Mouse (Mus musculus): ENCODE data around the gene Angptl8. TPM values are rescaled to one million over a fixed set of nuclear protein-coding genes. Genes with fewer than 3 reads are reported as not detected.

The Angptl8 gene
- polyA plus RNA-seq, 1 experiment from 2014 or later, result 0.87 TPM

DNA sequence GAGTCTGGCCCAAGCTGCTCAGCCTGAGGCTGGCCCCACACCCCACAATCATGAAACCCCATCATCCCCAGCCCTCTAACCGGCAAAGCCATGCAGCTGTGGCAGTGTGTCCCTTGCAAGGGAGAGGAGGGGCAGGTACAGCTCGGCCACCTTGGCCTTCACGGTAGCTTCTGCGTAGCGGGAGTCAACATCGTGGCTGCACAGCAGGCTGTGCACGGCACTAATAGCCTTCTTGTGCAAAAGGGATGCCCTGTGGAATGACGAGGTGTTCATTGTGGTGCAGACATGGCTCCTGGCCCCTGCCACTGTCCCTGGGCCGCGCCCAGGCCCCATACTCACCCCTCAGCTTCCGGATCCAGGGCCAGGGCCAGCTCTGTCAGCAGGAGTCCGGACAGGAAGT lies 15.1 kb upstream of the Angptl8 start:
- no peak overlapping the region for H3K4me2 ChIP-seq (ENCODE audit: low read length)
- no peaks in the 10 kb centered on the region for H3K9me3 ChIP-seq (replicated peaks; ENCODE audit: control insufficient read depth, low read length, poor library complexity, severe bottlenecking)
- no peaks in the 10 kb centered on the region for H3K4me1 ChIP-seq (ENCODE audit: control insufficient read depth, insufficient read depth, low read length)
- H3K36me3 ChIP-seq (ENCODE audit: control insufficient read depth, insufficient read depth, low read length), result no peaks in the 10 kb centered on the region
- WGBS, result 89% methylated on average over 12 of the region's 12 CpGs
- no peak overlapping the region for H3K4me3 ChIP-seq (ENCODE audit: low read depth, low read length)
- H3K9ac ChIP-seq (ENCODE audit: low read depth, low read length), result no peak overlapping the region
- H3K27ac ChIP-seq (ENCODE audit: low read length), result no peak overlapping the region
- ATAC-seq, result no peak
- no peaks in the 10 kb centered on the region for H3K27me3 ChIP-seq (ENCODE audit: control insufficient read depth, insufficient read depth, low read depth, low read length)

DNA sequence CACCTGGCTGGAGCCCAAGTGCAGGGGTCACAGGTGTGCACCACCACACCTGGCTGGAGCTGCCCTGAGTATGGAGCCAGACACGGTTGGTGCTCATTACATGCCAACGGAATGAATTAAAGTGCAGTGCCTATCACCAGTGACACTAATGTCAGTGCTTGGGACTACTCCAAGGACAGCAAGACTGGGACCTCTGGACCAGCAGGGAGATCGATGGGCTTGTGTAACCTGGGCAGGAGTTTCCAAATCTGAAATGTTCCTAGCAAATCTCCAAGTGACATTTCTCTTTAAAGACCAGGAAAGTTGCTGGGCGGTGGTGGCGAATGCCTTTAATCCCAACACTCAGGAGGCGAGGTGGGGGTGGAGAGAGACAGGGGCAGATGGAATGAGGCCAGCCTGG lies 12.6 kb upstream of the Angptl8 start:
- H3K9me3 ChIP-seq (replicated peaks; ENCODE audit: control insufficient read depth, low read length, poor library complexity, severe bottlenecking), result no peaks in the 10 kb centered on the region
- no peak for ATAC-seq
- no peak overlapping the region for H3K4me2 ChIP-seq (ENCODE audit: low read length)
- no peaks in the 10 kb centered on the region for H3K4me1 ChIP-seq (ENCODE audit: control insufficient read depth, insufficient read depth, low read length)
- no peak overlapping the region for H3K4me3 ChIP-seq (ENCODE audit: low read depth, low read length)
- no peak overlapping the region for H3K9ac ChIP-seq (ENCODE audit: low read depth, low read length)
- no peak overlapping the region for H3K27ac ChIP-seq (ENCODE audit: low read length)
- H3K27me3 ChIP-seq (ENCODE audit: control insufficient read depth, insufficient read depth, low read depth, low read length), result no peaks in the 10 kb centered on the region
- WGBS, result 86% methylated on average over 6 of the region's 6 CpGs
- H3K36me3 ChIP-seq (ENCODE audit: control insufficient read depth, insufficient read depth, low read length), result no peaks in the 10 kb centered on the region

DNA sequence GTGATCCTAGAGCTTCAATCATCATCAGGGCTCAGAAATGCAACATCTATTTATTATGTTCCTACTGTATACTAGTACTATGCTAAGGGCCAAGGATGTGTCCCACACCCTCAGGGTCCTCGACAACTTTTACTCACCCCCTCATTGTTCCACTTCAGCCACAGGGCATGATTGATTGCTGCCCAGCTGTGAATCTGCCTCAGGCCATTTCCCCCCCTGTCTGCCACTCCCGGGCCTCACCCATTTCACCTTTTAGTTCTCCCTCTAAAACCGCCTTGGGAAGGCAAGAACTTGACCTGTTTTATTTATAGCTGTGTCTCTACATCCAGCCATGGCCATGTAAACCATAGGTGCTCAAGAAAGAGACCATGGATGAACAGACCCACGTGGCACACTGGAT lies 11.4 kb upstream of the Angptl8 start:
- Histone ChIP-seq H3K36me3 (ENCODE audit: control insufficient read depth, insufficient read depth, low read length) (no peaks in the 10 kb centered on the region), H3K4me3 (ENCODE audit: low read depth, low read length) (no peak overlapping the region), H3K9ac (ENCODE audit: low read depth, low read length) (no peak overlapping the region), H3K27me3 (ENCODE audit: control insufficient read depth, insufficient read depth, low read depth, low read length) (no peaks in the 10 kb centered on the region), H3K9me3 (replicated peaks; ENCODE audit: control insufficient read depth, low read length, poor library complexity, severe bottlenecking) (no peaks in the 10 kb centered on the region), H3K4me1 (ENCODE audit: control insufficient read depth, insufficient read depth, low read length) (no peaks in the 10 kb centered on the region), H3K4me2 (ENCODE audit: low read length) (no peak overlapping the region), H3K27ac (ENCODE audit: low read length) (no peak overlapping the region)
- WGBS, result 75% methylated on average over 4 of the region's 4 CpGs
- ATAC-seq, result no peak

DNA sequence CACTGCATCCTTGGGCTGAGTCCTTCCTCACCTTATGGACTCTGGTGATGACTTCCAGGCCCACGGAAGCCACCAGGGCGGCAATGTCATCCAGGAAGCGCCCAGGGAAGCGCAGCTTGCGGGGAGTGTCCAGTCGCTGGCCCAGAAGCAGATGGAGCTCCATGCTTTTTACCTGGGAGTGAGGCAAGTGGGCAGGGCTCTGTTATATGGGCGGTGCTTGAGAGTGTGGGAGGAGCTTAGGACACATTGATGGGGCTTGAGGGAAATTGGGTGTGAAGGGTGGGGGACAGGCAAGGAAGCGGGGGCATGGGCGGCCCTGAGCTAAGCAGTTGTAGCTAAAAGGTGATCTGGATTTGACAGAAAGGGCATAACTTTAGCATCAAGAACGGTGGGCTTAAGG lies 10.9 kb upstream of the Angptl8 start:
- ATAC-seq, result no peak
- no peak overlapping the region for H3K27ac ChIP-seq (ENCODE audit: low read length)

DNA sequence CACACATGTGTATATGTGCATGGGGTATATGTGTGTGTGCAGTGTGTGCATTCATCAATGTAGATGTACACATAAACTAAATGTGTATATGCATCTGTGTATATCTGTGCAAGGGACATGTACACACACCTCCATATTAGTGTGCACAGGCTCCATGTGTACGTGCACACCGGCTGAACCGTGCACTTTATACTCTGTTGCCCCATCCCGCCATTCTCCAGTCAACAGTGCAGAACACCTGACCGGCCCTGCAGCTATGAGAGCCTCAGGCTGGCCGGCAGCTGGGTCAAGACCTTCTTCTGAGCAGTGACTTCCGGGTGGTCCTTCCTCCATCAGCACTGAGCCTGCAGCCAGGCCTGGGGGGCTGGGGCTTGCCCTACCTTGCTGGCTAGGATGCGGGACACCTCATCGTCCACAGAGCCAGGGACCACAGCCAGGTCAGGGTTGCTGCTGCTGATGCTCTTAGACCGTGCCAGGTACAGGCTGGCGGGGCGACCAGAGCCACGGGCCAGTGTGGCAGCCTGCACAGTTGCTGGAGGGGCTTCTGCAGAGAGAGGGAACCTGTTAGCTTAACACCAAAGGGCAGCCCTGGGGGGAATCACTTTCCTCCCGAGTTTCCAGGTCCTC lies 5.4 kb upstream of the Angptl8 start:
- no peak overlapping the region for H3K4me3 ChIP-seq (ENCODE audit: low read depth, low read length)
- no peak overlapping the region for H3K4me2 ChIP-seq (ENCODE audit: low read length)
- H3K4me1 ChIP-seq (ENCODE audit: control insufficient read depth, insufficient read depth, low read length), result no peaks in the 10 kb centered on the region
- no peak for ATAC-seq
- 92% methylated on average over 14 of the region's 14 CpGs for WGBS
- no peaks in the 10 kb centered on the region for H3K36me3 ChIP-seq (ENCODE audit: control insufficient read depth, insufficient read depth, low read length)
- no peaks in the 10 kb centered on the region for H3K27me3 ChIP-seq (ENCODE audit: control insufficient read depth, insufficient read depth, low read depth, low read length)
- no peak overlapping the region for H3K27ac ChIP-seq (ENCODE audit: low read length)
- no peak overlapping the region for H3K9ac ChIP-seq (ENCODE audit: low read depth, low read length)
- no peaks in the 10 kb centered on the region for H3K9me3 ChIP-seq (replicated peaks; ENCODE audit: control insufficient read depth, low read length, poor library complexity, severe bottlenecking)

More for the DNA sequence above, 10.9 kb upstream of the Angptl8 start:
- Histone ChIP-seq H3K9me3 (replicated peaks; ENCODE audit: control insufficient read depth, low read length, poor library complexity, severe bottlenecking) (no peaks in the 10 kb centered on the region), H3K27me3 (ENCODE audit: control insufficient read depth, insufficient read depth, low read depth, low read length) (no peaks in the 10 kb centered on the region), H3K4me2 (ENCODE audit: low read length) (no peak overlapping the region), H3K4me1 (ENCODE audit: control insufficient read depth, insufficient read depth, low read length) (no peaks in the 10 kb centered on the region), H3K4me3 (ENCODE audit: low read depth, low read length) (no peak overlapping the region), H3K36me3 (ENCODE audit: control insufficient read depth, insufficient read depth, low read length) (no peaks in the 10 kb centered on the region), H3K9ac (ENCODE audit: low read depth, low read length) (no peak overlapping the region)
- 69% methylated on average over 10 of the region's 10 CpGs for WGBS

DNA sequence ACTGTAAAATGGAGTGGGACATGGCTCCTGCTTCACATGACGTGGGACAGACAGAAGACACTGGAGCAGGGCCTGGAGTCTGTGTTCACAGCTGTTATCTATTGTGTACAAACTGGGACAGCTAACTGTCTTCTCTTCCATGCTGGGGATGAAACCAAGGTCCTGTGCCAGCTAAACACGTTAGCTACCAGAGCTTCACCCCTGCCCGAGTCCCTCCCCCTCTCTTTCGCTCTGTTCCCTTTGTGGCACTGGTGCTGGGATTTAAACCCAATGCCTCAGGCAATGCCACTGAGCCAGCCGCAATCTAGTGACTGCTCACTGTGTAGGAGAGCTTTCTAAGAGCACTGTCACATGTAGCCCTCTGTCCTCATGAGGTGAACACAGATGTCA lies 4.9 kb upstream of the Angptl8 start:
- H3K4me1 ChIP-seq (ENCODE audit: control insufficient read depth, insufficient read depth, low read length), result no peaks in the 10 kb centered on the region
- no peaks in the 10 kb centered on the region for H3K27me3 ChIP-seq (ENCODE audit: control insufficient read depth, insufficient read depth, low read depth, low read length)
- no peak overlapping the region for H3K4me3 ChIP-seq (ENCODE audit: low read depth, low read length)
- no peaks in the 10 kb centered on the region for H3K9me3 ChIP-seq (replicated peaks; ENCODE audit: control insufficient read depth, low read length, poor library complexity, severe bottlenecking)
- WGBS, result 71% methylated on average over 5 of the region's 5 CpGs
- no peaks in the 10 kb centered on the region for H3K36me3 ChIP-seq (ENCODE audit: control insufficient read depth, insufficient read depth, low read length)
- H3K4me2 ChIP-seq (ENCODE audit: low read length), result no peak overlapping the region
- H3K27ac ChIP-seq (ENCODE audit: low read length), result no peak overlapping the region
- H3K9ac ChIP-seq (ENCODE audit: low read depth, low read length), result no peak overlapping the region
- no peak for ATAC-seq

DNA sequence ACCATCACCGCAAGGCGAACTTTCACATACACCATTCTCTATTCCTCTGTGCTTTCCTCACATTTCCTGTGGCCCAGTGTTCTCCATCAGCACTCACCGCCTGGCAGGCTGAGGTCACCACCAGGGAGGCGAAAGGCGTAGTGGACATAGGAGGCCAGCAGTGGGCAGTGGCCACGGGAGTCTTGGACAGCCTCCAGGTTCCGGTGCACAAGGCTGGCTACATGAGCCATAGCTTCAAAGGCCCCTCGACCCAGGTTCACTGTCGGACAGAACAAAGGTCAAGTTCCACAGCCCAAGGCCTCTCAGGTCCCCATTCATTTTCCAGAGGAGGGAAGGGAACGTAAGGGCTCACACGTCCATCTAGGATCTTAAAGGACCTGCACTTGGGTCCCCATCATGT lies 4.4 kb upstream of the Angptl8 start:
- WGBS, result 86% methylated on average over 11 of the region's 11 CpGs

DNA sequence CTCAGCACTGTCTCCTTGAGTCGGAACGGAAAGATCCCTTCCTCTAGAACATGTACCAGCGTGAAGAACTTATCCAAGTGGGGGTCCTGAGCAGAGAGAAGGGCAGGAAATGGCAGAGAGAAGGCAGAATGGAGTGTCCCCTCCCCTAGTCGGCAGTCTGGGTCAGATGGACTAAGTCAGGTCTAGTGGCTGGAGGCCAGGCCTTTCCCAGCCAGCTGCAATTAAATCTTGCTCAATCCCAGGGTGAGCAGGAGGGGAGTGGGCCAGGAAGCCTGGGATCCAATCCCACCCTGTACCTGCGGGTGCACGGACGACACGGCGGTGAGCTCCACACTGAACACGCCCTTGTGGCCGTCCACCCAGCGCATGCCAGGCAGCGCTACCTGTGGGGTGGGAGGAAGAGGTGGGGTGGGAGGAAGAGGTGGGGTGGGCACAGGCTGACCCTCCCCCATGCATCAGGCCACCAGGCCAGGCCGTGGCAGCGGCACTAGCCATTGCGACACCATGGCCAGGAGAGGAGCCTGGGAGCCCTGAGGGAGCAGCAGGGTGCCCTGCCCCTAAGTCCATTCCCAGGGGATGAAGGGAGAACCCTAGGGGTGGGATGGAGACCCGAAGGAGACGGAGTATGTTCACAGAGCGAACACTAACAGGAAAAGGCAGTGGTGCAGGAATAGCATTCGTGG lies 3.6 kb upstream of the Angptl8 start:
- Histone ChIP-seq H3K36me3 (ENCODE audit: control insufficient read depth, insufficient read depth, low read length) (no peaks in the 10 kb centered on the region), H3K27me3 (ENCODE audit: control insufficient read depth, insufficient read depth, low read depth, low read length) (no peaks in the 10 kb centered on the region), H3K4me1 (ENCODE audit: control insufficient read depth, insufficient read depth, low read length) (no peaks in the 10 kb centered on the region), H3K27ac (ENCODE audit: low read length) (no peak overlapping the region), H3K4me2 (ENCODE audit: low read length) (no peak overlapping the region), H3K4me3 (ENCODE audit: low read depth, low read length) (no peak overlapping the region), H3K9ac (ENCODE audit: low read depth, low read length) (no peak overlapping the region), H3K9me3 (replicated peaks; ENCODE audit: control insufficient read depth, low read length, poor library complexity, severe bottlenecking) (no peaks in the 10 kb centered on the region)
- no peak for ATAC-seq
- WGBS, result 92% methylated on average over 20 of the region's 20 CpGs

More for the DNA sequence above, 4.4 kb upstream of the Angptl8 start:
- Histone ChIP-seq H3K4me2 (ENCODE audit: low read length) (no peak overlapping the region), H3K4me1 (ENCODE audit: control insufficient read depth, insufficient read depth, low read length) (no peaks in the 10 kb centered on the region), H3K9ac (ENCODE audit: low read depth, low read length) (no peak overlapping the region), H3K27me3 (ENCODE audit: control insufficient read depth, insufficient read depth, low read depth, low read length) (no peaks in the 10 kb centered on the region), H3K4me3 (ENCODE audit: low read depth, low read length) (no peak overlapping the region), H3K9me3 (replicated peaks; ENCODE audit: control insufficient read depth, low read length, poor library complexity, severe bottlenecking) (no peaks in the 10 kb centered on the region), H3K27ac (ENCODE audit: low read length) (no peak overlapping the region), H3K36me3 (ENCODE audit: control insufficient read depth, insufficient read depth, low read length) (no peaks in the 10 kb centered on the region)
- no peak for ATAC-seq

DNA sequence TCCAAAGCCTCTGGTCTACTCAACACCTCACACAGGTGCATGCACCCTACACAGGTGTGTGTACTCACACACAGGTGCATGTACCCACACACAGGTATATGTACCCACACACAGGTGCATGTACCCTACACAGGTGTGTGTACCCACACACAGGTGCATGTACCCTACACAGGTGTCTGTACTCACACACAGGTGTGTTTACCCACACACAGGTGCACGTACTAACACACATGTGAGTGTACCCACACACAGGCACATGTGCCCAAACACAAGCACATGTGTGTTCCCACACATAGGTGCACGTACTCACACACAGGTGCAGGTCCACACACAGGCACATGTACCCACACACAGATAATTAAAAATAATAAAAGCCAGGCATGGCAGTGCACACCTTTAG lies 2.4 kb downstream of the Angptl8 start:
- no peaks in the 10 kb centered on the region for H3K36me3 ChIP-seq (ENCODE audit: control insufficient read depth, insufficient read depth, low read length)
- WGBS, result 89% methylated on average over 2 of the region's 2 CpGs
- H3K4me2 ChIP-seq (ENCODE audit: low read length), result no peak overlapping the region
- no peaks in the 10 kb centered on the region for H3K4me1 ChIP-seq (ENCODE audit: control insufficient read depth, insufficient read depth, low read length)
- ATAC-seq, result no peak
- H3K27ac ChIP-seq (ENCODE audit: low read length), result no peak overlapping the region
- no peaks in the 10 kb centered on the region for H3K9me3 ChIP-seq (replicated peaks; ENCODE audit: control insufficient read depth, low read length, poor library complexity, severe bottlenecking)
- H3K27me3 ChIP-seq (ENCODE audit: control insufficient read depth, insufficient read depth, low read depth, low read length), result no peaks in the 10 kb centered on the region
- no peak overlapping the region for H3K9ac ChIP-seq (ENCODE audit: low read depth, low read length)
- no peak overlapping the region for H3K4me3 ChIP-seq (ENCODE audit: low read depth, low read length)

Data from midbrain, embryonic 16.5 days (tissue).